Comparison of ENCODE assay signal across 28 mouse cellular contexts in genomic region chr15:3281737-3282136, GRCm38 (mm10). TPM values are rescaled to one million over a fixed set of nuclear protein-coding genes. Genes with fewer than 3 reads are reported as not detected.
DNase-seq lines count a peak whose midpoint lies in the region; ATAC-seq and TF ChIP-seq lines count a peak whose summit lies in the region.
"Had no signal": no experiment of that assay in that cellular context is flagged by ENCODE, and none has a peak within 500 bp of the region (broad histone marks: within the 10 kb centered on the region; RNA-seq: fewer than 3 reads in every experiment).

No protein-coding gene starts in this region.

- H3K4me1 ChIP-seq in liver, embryonic 13.5 days (replicated peaks), result no peaks in the 10 kb centered on the region
- no peaks in the 10 kb centered on the region for H3K4me1 ChIP-seq in liver, embryonic 12.5 days
- no peaks in the 10 kb centered on the region for H3K4me1 ChIP-seq in liver, embryonic 15.5 days (replicated peaks)
- no peaks in the 10 kb centered on the region for H3K4me1 ChIP-seq in stomach, postnatal 0 days (replicated peaks; ENCODE audit: control insufficient read depth, insufficient read depth)
- H3K4me1 ChIP-seq: embryonic facial prominence, embryonic 12.5 days; embryonic facial prominence, embryonic 15.5 days; hindbrain, embryonic 10.5 days; hindbrain, embryonic 13.5 days had no signal

- 0 out of 2 replicates have a peak, but pooled peaks have one; percentile 20 for ATAC-seq in liver, embryonic 13.5 days (ENCODE audit: low read depth)
- no peak for ATAC-seq in liver, embryonic 12.5 days
- peak; percentile 43; the same call in 1 of the 2 replicates for ATAC-seq in liver, embryonic 15.5 days (ENCODE audit: insufficient read depth)
- ATAC-seq in stomach, postnatal 0 days (ENCODE audit: low FRiP score, low TSS enrichment), result peak; percentile 67; the same call in 1 of the 2 replicates
- ATAC-seq in megakaryocyte progenitor cell, adult 5-6 weeks (replicated peaks; ENCODE audit: poor library complexity), result no peak
- ATAC-seq: CD4-positive, CD25-positive, alpha-beta regulatory T cell, adult 4 months; forebrain, embryonic 14.5 days; forebrain, postnatal 0 days; hindbrain, embryonic 16.5 days had no signal

- H3K9ac ChIP-seq in liver, embryonic 13.5 days, result no peak overlapping the region
- no peak overlapping the region for H3K9ac ChIP-seq in liver, embryonic 12.5 days
- no peak overlapping the region for H3K9ac ChIP-seq in liver, embryonic 15.5 days
- H3K9ac ChIP-seq in stomach, postnatal 0 days (ENCODE audit: low read length), result no peak overlapping the region
- H3K9ac ChIP-seq: embryonic facial prominence, embryonic 12.5 days; embryonic facial prominence, embryonic 15.5 days; forebrain, postnatal 0 days; hindbrain, embryonic 13.5 days had no signal

- H3K4me2 ChIP-seq in liver, embryonic 13.5 days, result no peak overlapping the region
- no peak overlapping the region for H3K4me2 ChIP-seq in liver, embryonic 12.5 days
- no peak overlapping the region for H3K4me2 ChIP-seq in liver, embryonic 15.5 days
- H3K4me2 ChIP-seq in stomach, postnatal 0 days (replicated peaks; ENCODE audit: low read depth), result no peak overlapping the region
- H3K4me2 ChIP-seq: embryonic facial prominence, embryonic 12.5 days; embryonic facial prominence, embryonic 15.5 days; heart, embryonic 11.5 days; hindbrain, embryonic 13.5 days had no signal

- H3K36me3 ChIP-seq in liver, embryonic 13.5 days, result peaks cover 9% of the 10 kb centered on the region
- peaks cover 19% of the 10 kb centered on the region for H3K36me3 ChIP-seq in liver, embryonic 12.5 days
- H3K36me3 ChIP-seq in liver, embryonic 15.5 days (replicated peaks), result peaks cover 12% of the 10 kb centered on the region
- H3K36me3 ChIP-seq in stomach, postnatal 0 days (ENCODE audit: control insufficient read depth, insufficient read depth, low read length), result no peaks in the 10 kb centered on the region
- H3K36me3 ChIP-seq: hindbrain, embryonic 13.5 days had no signal

- H3K4me3 ChIP-seq in liver, embryonic 13.5 days (replicated peaks), result no peak overlapping the region
- H3K4me3 ChIP-seq in liver, embryonic 12.5 days, result no peak overlapping the region
- no peak overlapping the region for H3K4me3 ChIP-seq in liver, embryonic 15.5 days (replicated peaks)
- H3K4me3 ChIP-seq in stomach, postnatal 0 days (ENCODE audit: low read depth, low read length), result no peak overlapping the region
- H3K4me3 ChIP-seq: embryonic facial prominence, embryonic 12.5 days; embryonic facial prominence, embryonic 15.5 days; gastrocnemius, adult 2 months; hindbrain, embryonic 10.5 days; hindbrain, embryonic 13.5 days had no signal

- no peak for DNase-seq in liver, embryonic 13.5 days
- peak; percentile 34 for DNase-seq in adipocyte (ENCODE audit: low spot score)
- no peak for DNase-seq in stomach, postnatal 0 days (ENCODE audit: low spot score)
- DNase-seq: adrenal gland, adult 2 months; adrenal gland, postnatal 14 days; cerebellum, adult 11 months; cerebellum, adult 2 months; cerebellum, adult 9-11 months; cerebellum, postnatal 25 days; forebrain, postnatal 0 days; gastrocnemius, adult 2 months; gastrocnemius, postnatal 14 days; heart, adult 11 months had no signal

- 69% methylated on average over 1 of the region's 1 CpGs for WGBS in liver, embryonic 13.5 days (ENCODE audit: insufficient replicate concordance)
- 71% methylated on average over 1 of the region's 1 CpGs for WGBS in liver, embryonic 12.5 days (ENCODE audit: insufficient replicate concordance)
- 73% methylated on average over 1 of the region's 1 CpGs for WGBS in liver, embryonic 15.5 days (ENCODE audit: insufficient replicate concordance)
- 95% methylated on average over 1 of the region's 1 CpGs for WGBS in stomach, postnatal 0 days

- H3K27me3 ChIP-seq in liver, embryonic 13.5 days, result no peaks in the 10 kb centered on the region
- no peaks in the 10 kb centered on the region for H3K27me3 ChIP-seq in liver, embryonic 12.5 days (replicated peaks)
- no peaks in the 10 kb centered on the region for H3K27me3 ChIP-seq in liver, embryonic 15.5 days
- no peaks in the 10 kb centered on the region for H3K27me3 ChIP-seq in stomach, postnatal 0 days (ENCODE audit: control insufficient read depth, insufficient read depth, low read length)
- H3K27me3 ChIP-seq: embryonic facial prominence, embryonic 12.5 days; embryonic facial prominence, embryonic 15.5 days; hindbrain, embryonic 13.5 days had no signal

- no peak for TF ChIP-seq EP300 in stomach, postnatal 0 days (optimal IDR thresholded peaks at IDR 0.05)

- no peak for TF ChIP-seq CTCF in stomach, postnatal 0 days (IDR thresholded peaks at IDR 0.05; ENCODE audit: low read depth)

- no peak overlapping the region for H3K27ac ChIP-seq in liver, embryonic 13.5 days
- no peak overlapping the region for H3K27ac ChIP-seq in liver, embryonic 12.5 days
- no peak overlapping the region for H3K27ac ChIP-seq in liver, embryonic 15.5 days (replicated peaks)
- no peak overlapping the region for H3K27ac ChIP-seq in stomach, postnatal 0 days (replicated peaks)
- H3K27ac ChIP-seq: embryonic facial prominence, embryonic 12.5 days; embryonic facial prominence, embryonic 15.5 days; gastrocnemius, adult 2 months; hindbrain, embryonic 10.5 days; hindbrain, embryonic 13.5 days had no signal

- H3K9me3 ChIP-seq in liver, embryonic 13.5 days (replicated peaks), result no peaks in the 10 kb centered on the region
- no peaks in the 10 kb centered on the region for H3K9me3 ChIP-seq in liver, embryonic 12.5 days (replicated peaks)
- H3K9me3 ChIP-seq in liver, embryonic 15.5 days (replicated peaks), result no peaks in the 10 kb centered on the region
- H3K9me3 ChIP-seq in stomach, postnatal 0 days (ENCODE audit: control insufficient read depth, low read length), result no peaks in the 10 kb centered on the region
- H3K9me3 ChIP-seq: embryonic facial prominence, embryonic 12.5 days; embryonic facial prominence, embryonic 15.5 days; hindbrain, embryonic 10.5 days; hindbrain, embryonic 13.5 days had no signal

RNA-seq across cellular contexts. Expression of gene Selenop, which starts 13.4 kb away (rescaled TPM):
- polyA plus RNA-seq in liver, embryonic 13.5 days (2015; fragmentation: Nextera tagmentation; extraction: Ambion mirVana), result 279 and 342 TPM in 2 replicates
- polyA plus RNA-seq in liver, embryonic 12.5 days (2016; fragmentation: Nextera tagmentation; extraction: Ambion mirVana), result 231 and 245 TPM in 2 replicates
- polyA plus RNA-seq in liver, embryonic 15.5 days (2015; fragmentation: Nextera tagmentation; extraction: Ambion mirVana), result 703 and 863 TPM in 2 replicates
- polyA plus RNA-seq in stomach, postnatal 0 days (2015; fragmentation: Nextera tagmentation; extraction: Ambion mirVana), result 512 and 595 TPM in 2 replicates
- total RNA-seq in megakaryocyte progenitor cell, adult 5-6 weeks (2015), result 106 and 110 TPM in 2 replicates
- 55.3 and 56.5 TPM in 2 replicates for total RNA-seq in megakaryocyte progenitor cell, adult 5-6 weeks (2017)

RNA-seq across cellular contexts. Expression of gene Ccdc152, which starts 21.6 kb away (rescaled TPM):
- polyA plus RNA-seq in liver, embryonic 13.5 days (2015; fragmentation: Nextera tagmentation; extraction: Ambion mirVana), result 0.20 and 0.27 TPM in 2 replicates
- 0.11 and 0.32 TPM in 2 replicates for polyA plus RNA-seq in liver, embryonic 12.5 days (2016; fragmentation: Nextera tagmentation; extraction: Ambion mirVana)
- 0.78 and 1.1 TPM in 2 replicates for polyA plus RNA-seq in liver, embryonic 15.5 days (2015; fragmentation: Nextera tagmentation; extraction: Ambion mirVana)
- 0.79 and 0.82 TPM in 2 replicates for polyA plus RNA-seq in stomach, postnatal 0 days (2015; fragmentation: Nextera tagmentation; extraction: Ambion mirVana)
- not detected in 2 replicates for total RNA-seq in megakaryocyte progenitor cell, adult 5-6 weeks (2015)
- total RNA-seq in megakaryocyte progenitor cell, adult 5-6 weeks (2017), result not detected in 2 replicates
- total RNA-seq: adrenal gland, adult 2 months; adrenal gland, postnatal 14 days; forebrain, postnatal 0 days; gastrocnemius, adult 2 months; gastrocnemius, postnatal 14 days; gastrocnemius, postnatal 4 days; MEL had no signal
- polyA plus RNA-seq: adrenal gland, adult 2 months; C2C12; embryonic facial prominence, embryonic 12.5 days; embryonic facial prominence, embryonic 15.5 days; forebrain, embryonic 11.5 days; hindbrain, embryonic 10.5 days had no signal

Comparison
In these comparisons a context has a peak if more than half of its experiments do, and no peak if none do; other contexts are left out.
1. ATAC-seq: peak in liver, embryonic 13.5 days (single experiment), liver, embryonic 15.5 days (single experiment) and stomach, postnatal 0 days (single experiment); none in liver, embryonic 12.5 days (single experiment) and megakaryocyte progenitor cell, adult 5-6 weeks (single experiment).